Mouse (Mus musculus) CH12.LX (cell line): ENCODE results near the gene Slc4a2.

Source experiments
- ELF1 ChIP-seq: IDR thresholded peaks from 2 replicates; pipeline ENCODE4 v1.6.1; 2014; ENCODE audit warnings: low read depth, mild to moderate bottlenecking, inconsistent platforms, low read length, improper control_type of control experiment
- EP300 ChIP-seq: IDR thresholded peaks from 2 replicates; pipeline ENCODE4 v1.6.1; 2011; ENCODE audit warnings: low read length, improper control_type of control experiment
- POLR2A ChIP-seq: IDR thresholded peaks from 2 replicates; pipeline ENCODE4 v1.6.1; 2011; ENCODE audit warnings: low read depth, mild to moderate bottlenecking, improper control_type of control experiment, low read length
- ZC3H11A ChIP-seq: IDR thresholded peaks from 2 replicates; pipeline ENCODE4 v1.6.1; 2012; ENCODE audit warnings: low read depth, mild to moderate bottlenecking, inconsistent platforms, low read length, improper control_type of control experiment

GRCm38 (mm10) chr5:24466762-24467161, 43.1 kb downstream of the Slc4a2 start:
- no peak for TF ChIP-seq ELF1
- TF ChIP-seq POLR2A = no peak
- no peak for TF ChIP-seq EP300
- no peak for TF ChIP-seq ZC3H11A
